Mouse (Mus musculus) embryo, embryonic 9.5 days (tissue): ENCODE results near the gene Fam168a.

ENCODE experiments used
- DNase-seq: peaks from one replicate; pipeline ENCODE4 v3.0.0-alpha.2; 2017; ENCODE audit errors: extremely low spot score

Gene Fam168a

DNA sequence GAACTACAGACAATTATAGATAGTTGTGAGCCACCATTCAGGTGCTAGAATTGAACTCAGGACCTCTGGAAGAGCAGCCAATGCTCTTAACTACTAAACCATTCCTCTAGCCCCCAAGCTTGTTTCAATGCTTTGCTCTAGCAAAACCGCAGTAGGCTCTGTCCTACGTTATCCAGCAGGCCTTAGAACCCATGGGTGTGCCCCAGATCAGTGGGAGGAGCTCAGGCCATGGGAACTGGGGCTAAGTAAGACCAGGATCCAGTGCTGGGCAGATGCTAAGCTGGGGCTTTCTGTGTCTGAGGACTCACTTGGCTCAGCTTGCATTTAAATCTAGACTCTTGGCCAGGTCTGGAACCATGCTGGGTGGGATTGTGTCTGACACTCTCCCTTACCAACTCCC, 161.1 kb downstream of the Fam168a start:
- no peak for DNase-seq

DNA sequence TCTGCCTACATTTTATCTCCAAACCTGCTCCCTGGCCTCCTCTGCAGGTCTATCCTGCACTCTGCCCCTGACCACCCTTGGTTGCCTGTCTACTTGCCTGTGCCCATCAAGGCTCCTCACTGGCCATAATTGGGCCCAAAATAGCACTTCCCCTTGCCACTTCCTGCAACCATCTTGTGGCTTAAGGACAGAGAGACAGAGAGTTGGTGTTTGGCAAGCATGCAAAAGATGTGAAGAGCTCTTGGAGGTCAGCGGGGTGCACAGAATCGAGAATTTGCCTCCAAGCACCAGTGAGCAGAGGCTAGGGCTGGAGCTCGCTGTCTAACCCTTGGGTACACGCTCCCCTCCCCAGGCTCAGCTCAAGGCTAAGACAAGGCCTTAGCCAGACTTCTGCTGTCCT, 162.1 kb downstream of the Fam168a start:
- no peak for DNase-seq

DNA sequence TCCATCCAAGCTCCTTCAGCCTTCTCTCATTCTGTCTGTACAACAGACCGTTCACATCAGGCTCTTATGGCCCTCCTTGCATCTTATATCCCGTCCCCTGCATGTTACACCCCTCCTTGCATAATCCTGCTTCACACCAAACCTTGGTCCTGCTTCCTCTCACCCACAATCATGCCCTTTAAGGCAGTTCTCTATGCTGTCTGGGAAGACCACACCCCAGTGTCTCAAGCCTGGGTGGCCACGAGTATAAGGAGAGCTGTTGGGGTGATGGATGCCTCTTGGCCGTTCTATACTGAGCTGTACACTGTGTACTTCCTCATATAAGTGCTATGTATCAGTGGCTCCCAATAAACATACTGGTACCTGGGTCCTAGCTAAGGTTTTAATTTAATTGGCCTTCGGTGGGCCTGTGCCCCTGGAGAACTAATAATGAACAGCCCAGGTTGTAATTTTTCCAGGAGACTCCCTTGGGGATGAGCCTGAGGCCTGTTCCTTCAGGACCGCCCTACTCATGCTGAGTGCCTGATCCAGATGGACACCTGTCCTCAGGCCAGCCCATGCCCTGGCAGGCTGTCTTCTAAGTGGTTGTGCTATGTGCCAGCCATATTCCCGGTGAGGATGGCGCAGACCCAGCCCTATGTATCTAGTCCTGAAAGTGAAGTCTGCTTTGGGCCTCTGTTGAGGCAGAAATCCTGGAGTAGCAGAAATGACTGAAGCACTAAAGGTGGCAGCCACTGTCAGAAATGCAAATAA, 163.6 kb downstream of the Fam168a start:
- no peak for DNase-seq

DNA sequence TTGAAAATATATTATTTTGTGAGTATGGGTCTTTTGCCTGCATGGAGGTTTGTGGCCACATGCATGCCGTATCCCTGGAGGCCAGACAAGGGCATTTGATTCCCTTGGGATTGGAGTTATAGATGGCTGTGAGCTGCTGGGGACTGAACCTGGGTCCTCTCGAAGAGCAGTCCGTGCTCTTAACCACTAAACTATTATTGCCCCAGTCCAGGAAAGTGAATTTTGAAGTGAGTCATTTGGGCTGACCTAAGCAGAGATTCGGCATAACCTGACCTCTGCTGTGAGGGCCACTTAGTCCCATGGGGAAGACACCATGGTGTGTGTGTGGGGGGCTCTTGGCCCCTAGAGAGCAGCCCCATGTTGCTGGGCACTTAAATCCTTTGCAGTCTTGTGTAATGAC, 164.9 kb downstream of the Fam168a start:
- no peak for DNase-seq

DNA sequence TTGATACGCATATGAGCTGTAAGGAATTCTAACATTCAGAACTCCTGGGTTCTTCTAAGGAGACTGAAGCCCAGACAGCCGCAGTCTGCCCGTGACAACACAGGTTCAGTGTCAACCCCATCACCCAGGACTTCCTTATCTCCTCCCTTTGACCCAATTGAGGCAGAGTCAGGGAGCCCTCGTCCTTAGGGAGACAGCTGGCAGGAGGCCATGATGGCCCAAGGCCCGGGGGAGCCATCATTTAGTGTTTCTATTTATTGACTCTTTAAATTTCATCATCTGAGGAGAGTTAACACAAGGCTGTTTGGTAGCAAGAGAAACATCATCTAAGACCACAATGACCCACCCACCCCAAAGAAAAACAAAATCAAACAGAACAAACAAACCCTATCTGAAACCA, 165.5 kb downstream of the Fam168a start:
- DNase-seq = no peak

DNA sequence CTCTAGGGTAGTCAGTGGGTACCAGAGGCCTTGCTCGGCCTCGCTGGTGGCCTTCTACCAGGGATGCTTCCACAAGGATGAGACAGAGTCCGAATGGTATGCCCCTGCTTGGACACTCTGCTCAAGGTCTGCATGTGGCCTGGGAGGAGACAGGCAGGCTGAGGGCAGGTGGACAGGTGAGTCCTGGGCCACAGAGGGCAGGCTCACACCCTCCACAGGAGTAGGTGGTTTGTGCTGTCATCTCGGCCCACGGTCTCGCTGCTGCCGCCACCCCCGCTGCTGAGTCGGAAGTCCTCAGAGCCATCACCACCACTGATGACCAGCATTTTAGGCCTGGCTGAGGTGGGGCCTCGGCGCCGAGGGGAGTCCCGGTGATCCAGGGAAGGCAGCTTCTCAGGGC, 166.8 kb downstream of the Fam168a start:
- no peak for DNase-seq

DNA sequence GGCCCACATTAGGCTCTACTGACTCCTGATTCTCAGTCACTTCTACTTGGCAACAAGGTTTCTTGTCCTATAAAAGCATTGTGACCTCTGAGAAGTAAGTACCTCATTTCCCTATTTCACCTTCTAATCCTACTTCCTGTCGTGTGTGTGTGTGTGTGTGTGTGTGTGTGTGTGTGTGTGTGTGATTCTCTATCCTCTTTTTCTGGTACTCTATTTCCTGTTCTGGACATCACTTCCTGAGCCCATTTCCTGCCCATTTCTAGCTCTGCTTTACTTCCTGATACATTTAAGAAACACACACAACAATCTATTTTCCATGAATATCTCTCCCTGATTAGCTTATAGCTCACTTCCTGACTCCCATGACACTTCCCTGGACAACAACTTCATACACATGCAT, 169.4 kb downstream of the Fam168a start:
- no peak for DNase-seq

DNA sequence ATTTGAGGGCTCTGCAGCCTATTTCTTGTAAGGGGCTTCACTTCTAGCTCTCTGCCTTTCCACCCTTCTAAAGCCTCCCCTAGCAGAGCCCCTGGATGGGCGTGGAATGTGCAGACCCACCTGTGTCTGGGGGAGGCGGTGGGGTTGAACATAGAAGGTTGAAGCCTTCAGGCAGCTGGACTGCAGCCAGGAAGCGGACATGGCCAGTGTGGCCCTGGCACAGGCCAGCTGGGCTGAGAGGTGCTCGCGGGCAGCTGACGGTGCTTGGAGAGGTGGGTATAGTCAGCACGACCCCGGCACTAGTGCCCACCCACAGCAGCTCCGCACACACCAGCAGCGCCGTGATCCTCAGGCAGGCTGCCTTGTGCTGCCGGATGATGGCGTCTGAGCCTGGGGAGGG, 169.9 kb downstream of the Fam168a start:
- no peak for DNase-seq

DNA sequence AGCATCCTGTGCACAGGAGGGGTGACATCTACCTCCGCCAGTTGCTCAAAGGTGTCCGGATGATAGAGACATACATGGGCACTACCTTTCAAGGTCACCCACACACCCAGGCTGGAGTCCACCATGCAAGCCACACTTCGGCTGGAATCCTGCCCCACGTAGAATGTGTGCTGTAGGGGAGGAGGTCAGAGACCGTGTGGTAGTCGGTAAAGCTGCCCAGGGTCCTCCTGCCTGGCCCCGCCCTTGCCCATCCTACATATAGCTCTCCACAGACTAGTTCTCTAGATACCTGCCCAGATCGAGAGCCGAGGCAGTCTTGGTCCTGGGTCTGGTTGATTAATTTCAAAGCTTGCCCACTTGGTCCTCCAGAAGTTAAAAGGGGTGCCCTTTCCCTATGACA, 170.3 kb downstream of the Fam168a start:
- DNase-seq = no peak

DNA sequence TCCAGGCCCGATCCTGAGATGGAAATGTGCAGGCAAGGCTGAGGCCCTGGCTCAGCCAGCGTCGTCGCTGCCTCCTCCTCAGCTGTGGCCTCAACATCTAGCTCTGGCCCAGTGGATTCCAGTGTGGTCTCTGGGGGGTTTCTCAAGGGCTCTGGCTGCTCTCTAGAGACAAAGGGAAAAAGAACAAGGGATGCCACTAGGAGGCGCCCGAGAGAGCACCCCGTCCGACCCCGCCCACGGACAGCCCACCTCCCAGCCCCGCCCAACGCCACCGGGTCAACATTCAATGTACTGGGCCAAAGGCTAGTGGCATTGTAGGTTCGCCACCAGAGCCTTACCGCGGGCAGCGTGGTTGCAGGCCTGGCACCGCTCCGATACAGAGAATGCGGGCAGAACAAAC, 173.2 kb downstream of the Fam168a start:
- DNase-seq = peak; percentile 81

DNA sequence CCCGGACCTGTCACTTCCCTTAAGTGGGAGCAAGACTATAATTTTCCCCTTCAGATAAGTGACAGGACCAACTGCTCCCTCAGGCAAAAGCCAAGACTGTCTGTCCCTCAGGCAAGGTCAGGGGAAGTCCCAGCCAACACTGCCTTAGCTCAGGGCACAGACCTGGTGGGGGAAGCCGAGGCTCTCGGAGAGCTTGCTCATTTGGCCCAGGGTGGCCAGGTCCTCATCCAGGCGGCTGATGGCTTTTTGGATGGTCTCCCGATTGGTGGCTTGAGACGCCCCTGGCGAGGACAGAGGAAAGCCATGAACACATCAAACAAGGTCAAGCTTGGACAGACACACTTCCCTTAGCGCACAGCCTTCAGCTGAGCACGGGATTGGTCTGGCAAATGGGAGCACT, 175.1 kb downstream of the Fam168a start:
- DNase-seq = no peak

DNA sequence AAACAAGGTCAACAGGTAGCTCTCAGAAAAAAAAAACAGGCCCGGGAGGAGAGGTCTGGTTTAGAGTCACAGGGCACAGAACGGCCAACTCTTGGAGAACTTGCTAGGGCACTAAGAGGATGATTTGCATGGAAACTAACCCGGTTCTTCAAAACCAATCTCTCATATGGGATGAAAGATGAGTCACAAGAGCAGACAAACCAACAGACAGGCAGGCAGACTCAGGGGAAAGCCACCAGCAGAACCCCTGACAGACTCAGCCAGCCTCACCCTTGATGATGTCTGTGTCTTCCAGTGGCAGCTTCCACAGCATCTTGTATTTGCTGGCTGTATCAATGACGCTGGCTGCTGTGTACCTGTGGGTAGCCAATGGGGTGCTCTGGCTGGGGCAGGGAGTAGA, 175.5 kb downstream of the Fam168a start:
- no peak for DNase-seq

DNA sequence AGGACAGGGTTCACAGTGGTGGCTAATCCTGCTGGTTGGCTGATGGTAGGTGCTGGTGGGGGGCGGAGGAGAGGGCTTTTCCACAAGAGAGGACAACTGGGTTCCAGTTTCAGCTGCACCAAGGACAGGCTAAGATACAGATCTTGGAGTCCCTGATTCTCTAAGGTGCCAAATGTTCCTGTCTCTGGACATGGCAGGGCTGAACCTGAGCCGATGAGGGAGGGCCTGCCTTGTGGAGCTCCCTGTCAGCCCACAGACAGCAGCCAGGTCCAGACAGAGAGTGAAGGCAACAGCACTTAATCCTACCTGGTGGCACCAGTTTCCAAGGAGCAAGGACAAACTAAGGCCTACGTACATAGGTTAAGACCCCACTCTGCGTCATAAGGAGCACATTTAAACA, 178.0 kb downstream of the Fam168a start:
- DNase-seq = no peak

DNA sequence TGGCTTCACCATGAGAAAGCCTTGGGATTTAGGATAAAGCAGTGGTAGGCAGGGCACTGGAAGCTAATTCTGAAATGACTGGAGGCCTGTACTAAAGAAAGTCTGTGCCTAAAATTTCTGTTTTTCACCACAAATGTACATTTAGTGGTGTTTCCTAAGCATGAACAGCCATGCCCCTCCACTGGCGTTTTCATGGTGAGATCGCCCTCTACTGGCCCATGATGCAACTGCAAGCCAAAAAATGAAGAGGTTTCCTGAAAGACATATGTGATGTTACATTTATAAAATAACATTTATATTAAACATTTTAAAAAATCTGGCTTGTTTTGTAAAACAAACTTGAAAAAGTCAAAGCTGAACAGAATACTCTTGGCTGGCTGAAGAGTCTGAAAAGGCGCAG, 180.1 kb downstream of the Fam168a start:
- peak; percentile 54 for DNase-seq
